Mouse (Mus musculus): Measurements from ENCODE around the gene Ly6g. TPM values are rescaled to one million over a fixed set of nuclear protein-coding genes. Genes with fewer than 3 reads are reported as not detected.
"Not testable (repeated sequence)": the region's sequence is repeated elsewhere in the genome, so short reads cannot be mapped to it uniquely, and the experiment has no call there.

Gene Ly6g
- total RNA-seq (2012; rRNA removed) = not detected in 2 replicates
- not detected for polyA plus RNA-seq (2012; ENCODE audit: insufficient read depth in 1 of 2, insufficient read length in 2 of 2, low read depth in 1 of 2, low replicate concordance in 2 of 2, missing spikeins in 1 of 2)

- Histone ChIP-seq H3K9ac (ENCODE audit: control insufficient read depth, low read depth, low read length, poor library complexity, severe bottlenecking) (no peak within 1 kb of the TSS), H3K4me3 (ENCODE audit: control insufficient read depth in 1 of 2, insufficient read depth in 1 of 2, low read depth in 2 of 2, low read length in 2 of 2) (no peak within 1 kb of the TSS), H3K27ac (ENCODE audit: control insufficient read depth, low read depth, low read length) (no peak within 1 kb of the TSS), H3K79me2 (ENCODE audit: control insufficient read depth, insufficient read depth, low read length, poor library complexity) (no peaks in the 10 kb centered on the region), H3K9me3 (replicated peaks; ENCODE audit: insufficient read depth, low read length) (no peaks in the 10 kb centered on the region), H3K36me3 (ENCODE audit: control insufficient read depth in 1 of 2, insufficient read depth in 2 of 2, low read length in 2 of 2) (no peaks in the 10 kb centered on the region), H3K27me3 (ENCODE audit: control insufficient read depth in 1 of 2, insufficient read depth in 2 of 2, low read length in 2 of 2) (no peaks in the 10 kb centered on the region), H3K4me1 (ENCODE audit: control insufficient read depth in 1 of 2, insufficient read depth in 2 of 2, low read length in 2 of 2) (no peaks in the 10 kb centered on the region)
- DNase-seq (ENCODE audit: low read depth, low spot score) = no peak
- TF ChIP-seq MAX (IDR thresholded peaks at IDR 0.05; ENCODE audit: low read length) (no peak), MAFK (IDR thresholded peaks at IDR 0.05; ENCODE audit: borderline replicate concordance, low read depth, low read length) (no peak), ZC3H11A (IDR thresholded peaks at IDR 0.05; ENCODE audit: low read depth, low read length) (no peak), HCFC1 (IDR thresholded peaks at IDR 0.05; ENCODE audit: low read depth, low read length) (no peak), RAD21 (IDR thresholded peaks at IDR 0.05; ENCODE audit: low read depth, low read length) (no peak), EP300 (IDR thresholded peaks at IDR 0.05; ENCODE audit: low read depth in 1 of 2, low read length in 2 of 2) (no peak), POLR2AphosphoS2 (IDR thresholded peaks at IDR 0.05; ENCODE audit: low read length) (no peak), TBP (IDR thresholded peaks at IDR 0.05; ENCODE audit: low read depth, low read length) (no peak), ZKSCAN1 (IDR thresholded peaks at IDR 0.05; ENCODE audit: low read depth, low read length) (no peak), MYC (IDR thresholded peaks at IDR 0.05; ENCODE audit: low read depth, low read length) (no peak), GABPA (IDR thresholded peaks at IDR 0.05; ENCODE audit: low read depth, low read length) (no peak), JUND (IDR thresholded peaks at IDR 0.05; ENCODE audit: low read depth, low read length) (no peak), SIN3A (IDR thresholded peaks at IDR 0.05; ENCODE audit: low read length) (no peak), ZNF384 (IDR thresholded peaks at IDR 0.05; ENCODE audit: low read depth, low read length) (no peak), NELFE (IDR thresholded peaks at IDR 0.05; ENCODE audit: low read depth, low read length) (no peak), MYB (IDR thresholded peaks at IDR 0.05; ENCODE audit: low read depth, low read length) (no peak)
These were observed at the start of gene Ly6g for GRCm38 (mm10) chr15:75154940-75155339. TSS of gene Ly6g (plus strand) at chr15:75155240.

DNA sequence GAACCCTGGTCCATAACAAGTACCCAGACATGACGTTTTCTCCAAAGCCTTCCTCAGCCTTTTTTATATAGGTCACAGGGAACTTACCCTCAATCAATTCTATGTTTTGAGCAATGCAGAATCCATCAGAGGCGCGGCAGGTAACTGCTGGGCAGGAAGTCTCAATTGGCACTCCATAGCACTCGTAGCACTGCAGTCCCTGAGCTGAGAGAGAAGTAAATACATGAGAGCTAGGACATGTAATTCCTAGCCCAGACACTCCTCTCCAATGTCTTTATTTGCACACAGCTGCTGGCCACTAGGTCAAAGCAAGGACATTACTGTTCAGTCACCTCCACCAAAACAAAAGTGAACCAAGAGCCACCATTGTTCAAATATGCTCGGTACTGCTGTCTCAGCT lies 44.6 kb upstream of the Ly6g start:
- not testable (repeated sequence) for H3K27ac ChIP-seq (ENCODE audit: control insufficient read depth, low read depth, low read length); H3K79me2 ChIP-seq (ENCODE audit: control insufficient read depth, insufficient read depth, low read length, poor library complexity); H3K4me3 ChIP-seq (ENCODE audit: control insufficient read depth in 1 of 2, insufficient read depth in 1 of 2, low read depth in 2 of 2, low read length in 2 of 2); H3K36me3 ChIP-seq (ENCODE audit: control insufficient read depth in 1 of 2, insufficient read depth in 2 of 2, low read length in 2 of 2); DNase-seq (ENCODE audit: low read depth, low spot score); H3K9me3 ChIP-seq (replicated peaks; ENCODE audit: insufficient read depth, low read length); H3K4me1 ChIP-seq (ENCODE audit: control insufficient read depth in 1 of 2, insufficient read depth in 2 of 2, low read length in 2 of 2); H3K9ac ChIP-seq (ENCODE audit: control insufficient read depth, low read depth, low read length, poor library complexity, severe bottlenecking); H3K27me3 ChIP-seq (ENCODE audit: control insufficient read depth in 1 of 2, insufficient read depth in 2 of 2, low read length in 2 of 2)

- DNase-seq (ENCODE audit: low read depth, low spot score); H3K27me3 ChIP-seq (ENCODE audit: control insufficient read depth in 1 of 2, insufficient read depth in 2 of 2, low read length in 2 of 2); H3K36me3 ChIP-seq (ENCODE audit: control insufficient read depth in 1 of 2, insufficient read depth in 2 of 2, low read length in 2 of 2); H3K9me3 ChIP-seq (replicated peaks; ENCODE audit: insufficient read depth, low read length); H3K9ac ChIP-seq (ENCODE audit: control insufficient read depth, low read depth, low read length, poor library complexity, severe bottlenecking); H3K4me3 ChIP-seq (ENCODE audit: control insufficient read depth in 1 of 2, insufficient read depth in 1 of 2, low read depth in 2 of 2, low read length in 2 of 2); H3K4me1 ChIP-seq (ENCODE audit: control insufficient read depth in 1 of 2, insufficient read depth in 2 of 2, low read length in 2 of 2); H3K79me2 ChIP-seq (ENCODE audit: control insufficient read depth, insufficient read depth, low read length, poor library complexity); H3K27ac ChIP-seq (ENCODE audit: control insufficient read depth, low read depth, low read length): not testable (repeated sequence)
These were observed 43.0 kb upstream of the Ly6g start, which contains the start of gene Ly6c2 for GRCm38 (mm10) chr15:75111861-75112630. TSS of gene Ly6c2 (minus strand) at chr15:75111970.
